Mouse (Mus musculus) right cerebral cortex, postnatal 14 days (tissue): ENCODE measurements around the gene Meis2.
A peak's percentile ranks its signal among the peaks of the same experiment; 100 is the strongest.

ENCODE experiments used
- DNase-seq: peaks from one replicate; pipeline ENCODE4 v3.0.0; 2022

Gene Meis2

DNA sequence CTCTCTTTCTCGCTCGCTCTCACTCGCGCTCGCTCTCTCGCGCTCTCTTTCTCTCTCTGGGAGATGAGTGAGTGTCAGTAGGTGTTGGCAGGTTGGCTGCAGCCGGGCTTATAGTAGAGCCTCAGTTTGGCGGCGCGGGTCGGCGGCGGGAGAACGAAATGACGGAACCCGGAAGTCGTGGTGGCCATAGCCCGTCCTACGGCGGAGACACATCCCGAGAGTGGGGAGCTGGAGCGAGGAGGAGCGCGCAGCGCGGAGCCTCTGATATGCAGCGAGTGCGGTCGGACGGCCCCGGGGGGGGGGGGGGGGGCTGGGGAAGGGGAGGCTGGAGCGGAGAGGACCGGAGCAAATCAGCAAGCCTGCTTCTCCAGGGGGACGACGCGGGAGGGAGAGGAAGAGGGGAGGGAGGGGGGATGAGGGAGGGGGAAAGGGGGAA is at the start of gene Meis2:
Gene Meis2, minus strand, starts transcription at position 270 of the 436 bp plus-strand sequence.
- peak; percentile 82 for DNase-seq

- DNase-seq, result peak; percentile 9
Measured at GRCm38 (mm10) chr2:116106194-116106593, 40.6 kb upstream of the Meis2 start.

DNA sequence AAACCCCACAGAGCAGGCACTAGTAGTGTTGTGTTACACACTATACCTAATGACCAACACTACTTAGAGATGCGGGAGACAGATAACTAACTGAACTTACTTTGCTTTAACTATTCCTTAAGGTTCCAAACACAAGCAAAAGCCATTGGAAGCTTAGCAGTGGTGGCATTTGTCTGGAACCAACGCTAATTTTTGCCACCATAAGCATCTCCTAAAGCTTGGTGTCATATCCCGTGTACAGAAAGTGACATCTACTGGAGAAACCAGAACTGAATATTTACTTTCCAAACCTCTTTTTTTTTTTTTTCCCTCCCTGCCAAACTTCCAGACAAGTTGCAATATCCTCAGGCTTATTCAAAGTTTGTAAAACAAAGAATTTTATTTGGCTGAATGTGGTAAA is 39.5 kb upstream of the Meis2 start:
- DNase-seq, result no peak

GRCm38 (mm10) chr2:116103411-116103996 is 37.9 kb upstream of the Meis2 start:
- DNase-seq, result no peak

- DNase-seq, result peak; percentile 59
Measured at GRCm38 (mm10) chr2:116101221-116101620, 35.6 kb upstream of the Meis2 start.

DNA sequence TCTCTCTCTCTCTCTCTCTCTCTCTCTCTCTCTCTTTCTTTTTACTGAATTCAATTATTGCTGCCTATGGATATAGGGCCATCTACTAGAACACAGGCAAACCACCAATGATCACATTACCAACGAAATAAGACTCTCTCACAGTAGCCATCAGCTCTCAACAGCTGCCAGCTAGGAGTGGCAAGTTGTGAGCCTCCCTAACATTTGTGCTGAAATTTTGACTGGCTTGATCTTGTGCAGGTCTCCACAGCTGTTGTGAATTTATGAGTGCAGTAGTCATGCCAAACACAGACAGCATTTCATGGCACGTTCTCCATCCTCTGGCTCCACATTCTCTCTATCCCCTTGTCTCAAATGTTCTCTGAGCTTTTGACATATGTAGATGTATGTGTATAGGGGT is 15.3 kb upstream of the Meis2 start:
- DNase-seq, result no peak

DNA sequence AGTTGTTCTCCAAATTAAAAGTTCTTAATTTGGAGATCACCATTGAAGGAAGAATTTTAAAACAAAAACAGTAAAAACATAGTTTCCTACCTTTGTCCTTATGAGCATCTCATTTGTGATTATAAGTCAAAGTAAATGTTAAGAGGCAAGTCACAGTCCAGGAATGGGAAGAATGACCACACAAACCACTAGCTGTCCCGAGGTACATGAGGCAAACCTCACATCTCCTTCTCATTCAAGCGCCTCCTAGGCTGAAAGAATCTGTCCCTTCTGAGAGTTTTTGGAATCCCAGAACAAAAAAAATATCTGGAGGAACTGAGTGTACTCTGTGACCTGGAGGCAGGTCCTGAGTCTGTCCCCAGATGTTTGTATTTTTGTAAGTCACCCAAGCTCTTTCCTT is 13.2 kb upstream of the Meis2 start:
- DNase-seq, result no peak

- DNase-seq, result no peak
Measured at GRCm38 (mm10) chr2:116077716-116078115, 12.1 kb upstream of the Meis2 start.

DNA sequence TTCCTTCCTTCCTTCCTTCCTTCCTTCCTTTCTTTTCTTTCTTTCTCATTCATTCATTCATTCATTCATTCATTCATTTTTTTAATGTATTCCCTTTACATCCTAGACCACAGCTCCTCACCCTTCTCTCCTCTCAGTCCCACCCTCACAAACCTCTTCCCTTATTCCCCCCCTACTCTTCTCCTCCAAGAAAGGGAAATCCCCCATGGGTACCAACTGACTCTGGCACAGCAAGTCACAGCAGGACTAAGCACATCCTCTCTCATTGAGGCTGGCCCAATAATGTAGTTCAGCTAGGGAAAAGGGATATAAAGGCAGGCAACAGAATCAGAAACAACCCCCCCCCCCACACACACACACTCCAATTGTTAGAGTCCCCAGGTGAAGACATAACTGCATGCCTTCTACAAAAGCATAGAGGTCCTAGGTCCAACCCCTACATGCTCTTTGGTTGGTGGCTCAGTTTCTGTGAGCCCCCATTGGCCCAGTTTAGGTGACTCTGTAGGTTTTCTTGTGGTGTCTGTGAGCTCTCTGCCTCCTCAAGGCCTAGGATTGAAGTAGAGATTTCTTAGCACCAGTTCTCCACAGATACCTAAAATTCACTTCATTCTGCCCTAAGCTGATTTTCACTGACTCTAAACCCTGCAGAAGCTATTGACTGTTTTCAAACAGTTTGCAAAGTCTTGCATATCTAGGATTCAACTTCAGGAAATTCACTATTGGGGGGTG is 11.3 kb upstream of the Meis2 start:
- DNase-seq, result no peak

DNA sequence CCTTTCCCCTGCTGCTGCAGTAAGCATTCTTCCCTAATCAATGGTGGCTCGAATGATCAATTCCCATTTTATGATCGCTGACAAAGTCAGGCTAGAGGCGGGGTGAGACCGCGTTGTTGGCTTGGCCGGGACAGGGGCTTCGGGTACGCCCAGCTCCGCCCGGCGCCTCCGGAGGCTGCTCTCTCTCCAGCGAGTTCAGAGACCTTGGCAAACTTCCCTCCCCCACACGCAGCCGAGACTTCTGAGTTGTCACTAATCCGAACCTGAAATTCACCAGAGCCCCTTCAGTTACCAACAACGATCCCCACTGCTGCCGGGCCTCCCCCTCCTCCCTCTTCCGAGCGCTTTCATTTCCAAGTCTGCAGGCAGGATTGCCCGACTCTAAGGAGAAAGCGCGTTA is 10.3 kb upstream of the Meis2 start:
- DNase-seq, result peak; percentile 48

DNA sequence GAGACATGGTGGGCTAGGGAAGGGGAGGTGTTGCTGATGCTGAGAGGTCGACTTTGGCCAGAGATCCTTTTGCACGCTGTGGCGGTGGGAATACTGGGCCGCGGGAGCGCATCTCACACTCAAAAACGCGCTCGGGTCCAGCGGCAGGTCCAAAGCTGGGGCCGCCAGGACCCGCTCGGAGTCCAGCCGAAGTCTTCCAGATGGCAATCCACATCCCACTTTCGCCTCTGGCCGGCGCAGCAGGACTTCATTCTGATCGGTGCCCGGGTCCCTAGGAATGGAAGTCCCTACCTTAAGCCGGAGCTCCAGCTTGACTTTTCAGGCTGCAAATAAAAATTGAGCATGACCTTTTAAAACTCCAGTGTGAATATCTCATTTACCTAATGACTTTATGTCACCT is 9.8 kb upstream of the Meis2 start:
- peak; percentile 29 for DNase-seq

GRCm38 (mm10) chr2:116074726-116075440 is 9.2 kb upstream of the Meis2 start:
- no peak for DNase-seq

DNA sequence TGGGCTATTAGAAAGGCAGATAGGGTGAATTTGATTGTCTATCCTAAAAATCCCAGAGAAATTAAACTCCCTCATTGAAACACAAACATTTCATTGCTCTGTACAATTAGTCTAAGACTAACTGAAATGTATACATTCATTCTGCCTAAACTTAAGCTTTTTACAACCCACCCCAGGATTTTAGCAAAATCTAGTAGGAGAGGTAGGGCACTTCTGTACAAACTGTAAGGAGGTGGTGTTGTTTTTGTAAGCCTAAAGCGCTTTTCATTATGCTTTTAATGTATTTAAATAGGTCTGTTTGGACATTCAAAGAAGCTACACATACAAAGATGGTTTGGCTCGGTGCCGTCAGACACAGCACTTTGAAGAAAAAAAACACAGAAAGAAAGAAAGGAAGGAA is 8.4 kb upstream of the Meis2 start:
- DNase-seq, result no peak

DNA sequence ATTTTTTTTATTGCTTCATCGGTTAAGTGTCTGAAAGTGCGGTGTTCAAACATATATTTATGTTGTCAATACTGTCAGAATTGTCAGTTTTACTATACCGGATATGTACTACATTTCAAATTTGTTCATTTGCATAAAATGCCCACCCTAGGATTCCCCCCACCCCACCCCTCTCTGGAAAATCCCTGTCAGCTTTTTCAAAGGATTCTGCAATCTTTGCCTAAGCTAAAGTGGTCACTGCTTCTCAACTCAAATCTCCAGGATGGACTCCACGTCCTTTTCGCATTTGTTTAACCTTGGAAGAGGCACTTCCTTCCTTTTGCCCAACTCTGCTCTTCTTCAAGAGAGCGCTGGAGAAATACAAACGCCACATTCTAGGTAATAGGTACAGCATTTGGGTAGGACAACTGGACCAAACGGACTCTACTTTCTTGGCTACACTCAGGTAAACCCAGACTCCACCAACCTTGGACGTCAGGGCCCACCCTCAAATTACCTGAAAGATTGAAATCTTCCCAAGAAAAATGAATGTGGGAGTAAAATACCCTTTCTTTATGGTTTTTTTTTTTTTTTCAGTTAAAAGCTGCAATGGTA is 7.8 kb upstream of the Meis2 start:
- DNase-seq, result no peak

DNA sequence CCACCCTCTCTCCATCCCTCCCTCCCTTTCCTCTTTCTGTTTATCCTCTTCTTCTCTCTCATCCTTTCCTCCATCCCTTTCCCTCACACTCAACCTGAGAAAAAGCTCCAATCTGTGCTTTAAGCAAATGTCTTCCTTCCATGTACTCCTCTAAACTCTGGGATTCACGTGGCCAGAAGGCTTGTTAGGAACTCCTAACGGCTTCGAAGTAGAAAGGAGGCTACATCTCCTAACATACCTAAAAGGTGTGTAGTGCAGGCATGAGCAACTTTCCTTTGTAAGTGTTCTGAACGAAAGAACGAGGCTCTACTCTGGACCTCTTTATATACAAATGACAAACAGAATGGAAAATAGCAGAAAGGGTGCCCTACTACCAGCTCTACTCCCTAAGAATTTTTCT is 7.1 kb upstream of the Meis2 start:
- DNase-seq, result no peak

GRCm38 (mm10) chr2:116072321-116072640 is 6.6 kb upstream of the Meis2 start:
- no peak for DNase-seq

GRCm38 (mm10) chr2:116071571-116072320 is 6.1 kb upstream of the Meis2 start:
- peak; percentile 84 for DNase-seq

DNA sequence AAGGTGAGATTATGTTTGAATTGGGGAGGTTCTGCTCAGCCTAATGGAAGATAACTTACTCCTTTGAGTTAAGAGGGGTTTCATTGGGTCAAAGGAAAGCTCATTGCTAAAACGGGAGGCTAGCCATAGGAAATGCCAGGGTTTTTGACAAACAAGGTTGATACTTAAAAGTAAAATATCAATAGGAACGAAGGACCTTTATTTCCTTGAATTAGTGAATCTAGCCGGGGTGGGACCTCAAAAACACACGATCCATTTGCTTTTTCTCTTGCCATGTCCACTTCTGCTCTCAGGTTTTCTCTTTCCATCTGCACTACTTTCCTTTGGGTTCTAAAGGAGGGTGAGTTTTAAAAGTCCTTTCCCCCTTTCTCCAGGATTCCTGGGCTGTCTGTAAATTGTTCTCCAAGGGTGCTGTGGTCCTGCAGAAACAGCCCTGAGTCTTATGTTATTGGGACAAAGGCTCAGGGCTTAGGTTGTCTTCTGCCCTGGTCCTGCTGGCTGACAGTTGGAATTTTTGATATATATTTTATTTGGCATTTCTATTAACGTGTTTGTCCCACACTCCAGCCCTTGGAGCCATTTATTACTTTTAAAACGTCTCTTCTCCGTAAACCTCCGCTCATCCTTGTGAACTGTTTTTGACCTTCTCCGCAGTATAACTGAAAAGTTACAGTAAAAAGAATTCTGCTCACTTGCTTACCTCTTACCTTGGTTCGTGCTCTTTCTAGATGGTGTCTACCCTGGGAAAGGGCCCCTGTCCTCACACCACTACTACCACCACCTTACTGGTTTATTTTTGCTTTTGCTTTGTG is 5.2 kb upstream of the Meis2 start:
- no peak for DNase-seq

GRCm38 (mm10) chr2:116069451-116070225 is 4.0 kb upstream of the Meis2 start:
- no peak for DNase-seq

- no peak for DNase-seq
Measured at GRCm38 (mm10) chr2:116068901-116069300, 3.3 kb upstream of the Meis2 start.

DNA sequence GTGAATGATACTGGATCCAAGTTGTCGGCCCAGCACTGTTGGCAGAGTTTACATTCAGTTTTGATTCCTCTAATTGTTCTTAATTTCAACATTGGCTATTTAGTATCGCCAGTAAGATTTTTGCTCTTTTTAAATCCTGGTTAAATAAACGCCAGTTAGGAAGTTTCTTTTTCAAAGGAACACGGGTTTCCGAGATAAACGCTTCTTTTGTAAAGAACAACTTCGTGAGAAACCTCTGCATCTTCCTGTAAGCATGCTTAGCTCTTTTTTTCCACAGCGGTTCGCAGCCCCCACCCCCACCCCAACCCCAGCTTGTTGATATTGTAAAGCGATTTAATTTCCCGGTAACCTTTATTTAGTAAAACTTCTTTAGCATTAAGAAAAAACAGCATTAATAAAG is 2.8 kb upstream of the Meis2 start:
- no peak for DNase-seq
